ENCODE assay signal across 19 mouse cellular contexts in genomic region chr1:152831619-152832018, GRCm38 (mm10).
"Had no signal": no experiment of that assay in that cellular context is flagged by ENCODE, and none has a peak within 500 bp of the region (broad histone marks: within the 10 kb centered on the region; RNA-seq: fewer than 3 reads in every experiment).

No protein-coding gene starts in this region.

- H3K4me2 ChIP-seq: kidney, embryonic 15.5 days; limb, embryonic 12.5 days; limb, embryonic 15.5 days; liver, embryonic 12.5 days; liver, embryonic 15.5 days; lung, embryonic 15.5 days; midbrain, embryonic 11.5 days; midbrain, embryonic 15.5 days; neural tube, embryonic 13.5 days had no signal

- ATAC-seq: liver, embryonic 12.5 days; midbrain, embryonic 15.5 days had no signal

- H3K27ac ChIP-seq: kidney, embryonic 15.5 days; limb, embryonic 15.5 days; liver, embryonic 12.5 days; liver, embryonic 15.5 days; lung, embryonic 15.5 days; midbrain, embryonic 15.5 days; neural tube, embryonic 13.5 days had no signal

- H3K4me1 ChIP-seq: limb, embryonic 12.5 days; limb, embryonic 15.5 days; liver, embryonic 12.5 days; liver, embryonic 15.5 days; lung, embryonic 15.5 days; midbrain, embryonic 15.5 days had no signal

- H3K9ac ChIP-seq: kidney, embryonic 15.5 days; limb, embryonic 12.5 days; limb, embryonic 15.5 days; liver, embryonic 12.5 days; liver, embryonic 15.5 days; lung, embryonic 15.5 days; midbrain, embryonic 15.5 days; neural tube, embryonic 13.5 days had no signal

- H3K4me3 ChIP-seq: kidney, embryonic 15.5 days; limb, embryonic 12.5 days; limb, embryonic 15.5 days; liver, embryonic 12.5 days; liver, embryonic 15.5 days; lung, embryonic 15.5 days; midbrain, embryonic 15.5 days; neural tube, embryonic 13.5 days had no signal

- H3K9me3 ChIP-seq: kidney, embryonic 15.5 days; limb, embryonic 12.5 days; limb, embryonic 15.5 days; liver, embryonic 12.5 days; liver, embryonic 15.5 days; lung, embryonic 15.5 days; midbrain, embryonic 15.5 days; neural tube, embryonic 13.5 days had no signal

- H3K27me3 ChIP-seq: kidney, embryonic 15.5 days; limb, embryonic 12.5 days; limb, embryonic 15.5 days; liver, embryonic 12.5 days; liver, embryonic 15.5 days; lung, embryonic 15.5 days; midbrain, embryonic 15.5 days; neural tube, embryonic 13.5 days had no signal

- DNase-seq: kidney, adult 11 months; kidney, adult 8-10 months; kidney, postnatal 10 days; kidney, postnatal 36 days; left cerebral cortex, postnatal 4 days; lung, adult 18-20 months; lung, postnatal 10 days; lung, postnatal 36 days; thymus, adult 18-20 months; thymus, postnatal 36 days had no signal
